Mouse (Mus musculus): ENCODE measurements around the gene Zfp317. TPM values are rescaled to one million over a fixed set of nuclear protein-coding genes. Genes with fewer than 3 reads are reported as not detected.

Gene Zfp317
- 21.0 and 25.7 TPM in 2 replicates for polyA plus RNA-seq (2014; fragmentation: Nextera tagmentation; extraction: Ambion mirVana)

GRCm38 (mm10) chr9:19621843-19622822 is at the start of gene Zfp317:
Gene Zfp317 (plus strand): TSS chr9:19622102.
- peak; percentile 95 for ATAC-seq (replicated peaks; ENCODE audit: insufficient number of reproducible peaks, low FRiP score, low TSS enrichment)
- H3K4me3 ChIP-seq (ENCODE audit: low read depth, low read length): peak within 1 kb of the TSS; percentile 56
- no peaks in the 10 kb centered on the region for H3K9me3 ChIP-seq (replicated peaks; ENCODE audit: control insufficient read depth, low read length)
- H3K9ac ChIP-seq (ENCODE audit: low read depth, low read length): peak within 1 kb of the TSS; percentile 81
- no peaks in the 10 kb centered on the region for H3K4me1 ChIP-seq (ENCODE audit: control insufficient read depth, insufficient read depth, low read length)
- H3K4me2 ChIP-seq: peak within 1 kb of the TSS; percentile 57
- H3K27ac ChIP-seq (ENCODE audit: low read depth, low read length): peak within 1 kb of the TSS; percentile 93
- no peaks in the 10 kb centered on the region for H3K27me3 ChIP-seq (ENCODE audit: control insufficient read depth, insufficient read depth, low read length)
- 2% methylated on average over 35 of the region's 35 CpGs for WGBS (ENCODE audit: insufficient replicate concordance)
- peaks cover 3% of the 10 kb centered on the region; the same call in 1 of the 2 replicates for H3K36me3 ChIP-seq (ENCODE audit: control insufficient read depth, insufficient read depth, low read length)

- no peak within 1 kb of the TSS for H3K4me2 ChIP-seq
- H3K4me1 ChIP-seq (ENCODE audit: control insufficient read depth, insufficient read depth, low read length): no peaks in the 10 kb centered on the region
- H3K36me3 ChIP-seq (ENCODE audit: control insufficient read depth, insufficient read depth, low read length): no peaks in the 10 kb centered on the region
Observed at GRCm38 (mm10) chr9:19582317-19582716, 39.6 kb upstream of the Zfp317 start, which contains the start of gene Olfr855. Gene Olfr855 (plus strand): TSS chr9:19582617.

GRCm38 (mm10) chr9:19621297-19621696 is 605 bp upstream of the Zfp317 start:
- WGBS (ENCODE audit: insufficient replicate concordance): 92% methylated on average over 3 of the region's 3 CpGs
- Histone ChIP-seq H3K9me3 (replicated peaks; ENCODE audit: control insufficient read depth, low read length) (no peaks in the 10 kb centered on the region), H3K4me1 (ENCODE audit: control insufficient read depth, insufficient read depth, low read length) (no peaks in the 10 kb centered on the region), H3K27me3 (ENCODE audit: control insufficient read depth, insufficient read depth, low read length) (no peaks in the 10 kb centered on the region), H3K27ac (ENCODE audit: low read depth, low read length) (no peak overlapping the region), H3K4me3 (ENCODE audit: low read depth, low read length) (no peak overlapping the region), H3K9ac (ENCODE audit: low read depth, low read length) (no peak overlapping the region), H3K36me3 (ENCODE audit: control insufficient read depth, insufficient read depth, low read length) (peaks cover 2% of the 10 kb centered on the region; the same call in 1 of the 2 replicates), H3K4me2 (no peak overlapping the region)
- ATAC-seq (replicated peaks; ENCODE audit: insufficient number of reproducible peaks, low FRiP score, low TSS enrichment): no peak

More at GRCm38 (mm10) chr9:19582317-19582716, 39.6 kb upstream of the Zfp317 start, which contains the start of gene Olfr855:
- Histone ChIP-seq H3K9ac (ENCODE audit: low read depth, low read length) (no peak within 1 kb of the TSS), H3K27me3 (ENCODE audit: control insufficient read depth, insufficient read depth, low read length) (no peaks in the 10 kb centered on the region), H3K9me3 (replicated peaks; ENCODE audit: control insufficient read depth, low read length) (peaks cover 3% of the 10 kb centered on the region; the same call in 1 of the 2 replicates), H3K4me3 (ENCODE audit: low read depth, low read length) (no peak within 1 kb of the TSS), H3K27ac (ENCODE audit: low read depth, low read length) (no peak within 1 kb of the TSS)
- ATAC-seq (replicated peaks; ENCODE audit: insufficient number of reproducible peaks, low FRiP score, low TSS enrichment): no peak

- H3K4me2 ChIP-seq: no peak overlapping the region
- H3K9ac ChIP-seq (ENCODE audit: low read depth, low read length): no peak overlapping the region
- ATAC-seq (replicated peaks; ENCODE audit: insufficient number of reproducible peaks, low FRiP score, low TSS enrichment): no peak
- H3K27ac ChIP-seq (ENCODE audit: low read depth, low read length): no peak overlapping the region
- no peaks in the 10 kb centered on the region for H3K27me3 ChIP-seq (ENCODE audit: control insufficient read depth, insufficient read depth, low read length)
- no peaks in the 10 kb centered on the region for H3K4me1 ChIP-seq (ENCODE audit: control insufficient read depth, insufficient read depth, low read length)
- no peaks in the 10 kb centered on the region for H3K9me3 ChIP-seq (replicated peaks; ENCODE audit: control insufficient read depth, low read length)
- peaks cover 12% of the 10 kb centered on the region for H3K36me3 ChIP-seq (ENCODE audit: control insufficient read depth, insufficient read depth, low read length)
- H3K4me3 ChIP-seq (ENCODE audit: low read depth, low read length): no peak overlapping the region
Observed at GRCm38 (mm10) chr9:19629574-19629973, 7.7 kb downstream of the Zfp317 start.

GRCm38 (mm10) chr9:19645193-19645592 is 23.3 kb downstream of the Zfp317 start:
- 93% methylated on average over 3 of the region's 3 CpGs for WGBS (ENCODE audit: insufficient replicate concordance)
- H3K4me3 ChIP-seq (ENCODE audit: low read depth, low read length): no peak overlapping the region
- no peak overlapping the region for H3K27ac ChIP-seq (ENCODE audit: low read depth, low read length)
- no peak overlapping the region for H3K4me2 ChIP-seq
- no peak for ATAC-seq (replicated peaks; ENCODE audit: insufficient number of reproducible peaks, low FRiP score, low TSS enrichment)
- no peak overlapping the region for H3K9ac ChIP-seq (ENCODE audit: low read depth, low read length)
- peaks cover 35% of the 10 kb centered on the region for H3K36me3 ChIP-seq (ENCODE audit: control insufficient read depth, insufficient read depth, low read length)
- no peaks in the 10 kb centered on the region for H3K9me3 ChIP-seq (replicated peaks; ENCODE audit: control insufficient read depth, low read length)
- no peaks in the 10 kb centered on the region for H3K27me3 ChIP-seq (ENCODE audit: control insufficient read depth, insufficient read depth, low read length)
- no peaks in the 10 kb centered on the region for H3K4me1 ChIP-seq (ENCODE audit: control insufficient read depth, insufficient read depth, low read length)

GRCm38 (mm10) chr9:19690281-19690680 is 68.4 kb downstream of the Zfp317 start:
- no peak for ATAC-seq (replicated peaks; ENCODE audit: insufficient number of reproducible peaks, low FRiP score, low TSS enrichment)
- no peaks in the 10 kb centered on the region for H3K4me1 ChIP-seq (ENCODE audit: control insufficient read depth, insufficient read depth, low read length)
- WGBS (ENCODE audit: insufficient replicate concordance): 83% methylated on average over 6 of the region's 6 CpGs
- H3K9me3 ChIP-seq (replicated peaks; ENCODE audit: control insufficient read depth, low read length): no peaks in the 10 kb centered on the region; the same call in 1 of the 2 replicates
- H3K27me3 ChIP-seq (ENCODE audit: control insufficient read depth, insufficient read depth, low read length): no peaks in the 10 kb centered on the region
- H3K27ac ChIP-seq (ENCODE audit: low read depth, low read length): no peak overlapping the region
- H3K9ac ChIP-seq (ENCODE audit: low read depth, low read length): no peak overlapping the region
- no peak overlapping the region for H3K4me3 ChIP-seq (ENCODE audit: low read depth, low read length)
- no peak overlapping the region for H3K4me2 ChIP-seq
- no peaks in the 10 kb centered on the region for H3K36me3 ChIP-seq (ENCODE audit: control insufficient read depth, insufficient read depth, low read length)

GRCm38 (mm10) chr9:19691426-19691825 is 69.5 kb downstream of the Zfp317 start:
- H3K9me3 ChIP-seq (replicated peaks; ENCODE audit: control insufficient read depth, low read length): no peaks in the 10 kb centered on the region; the same call in 1 of the 2 replicates
- H3K27ac ChIP-seq (ENCODE audit: low read depth, low read length): no peak overlapping the region
- ATAC-seq (replicated peaks; ENCODE audit: insufficient number of reproducible peaks, low FRiP score, low TSS enrichment): no peak
- H3K4me3 ChIP-seq (ENCODE audit: low read depth, low read length): no peak overlapping the region
- H3K9ac ChIP-seq (ENCODE audit: low read depth, low read length): no peak overlapping the region
- no peaks in the 10 kb centered on the region for H3K4me1 ChIP-seq (ENCODE audit: control insufficient read depth, insufficient read depth, low read length)
- 68% methylated on average over 1 of the region's 1 CpGs for WGBS (ENCODE audit: insufficient replicate concordance)
- H3K4me2 ChIP-seq: no peak overlapping the region
- no peaks in the 10 kb centered on the region for H3K27me3 ChIP-seq (ENCODE audit: control insufficient read depth, insufficient read depth, low read length)
- H3K36me3 ChIP-seq (ENCODE audit: control insufficient read depth, insufficient read depth, low read length): no peaks in the 10 kb centered on the region

- Histone ChIP-seq H3K27ac (ENCODE audit: low read depth, low read length) (no peak overlapping the region), H3K9ac (ENCODE audit: low read depth, low read length) (no peak overlapping the region), H3K4me3 (ENCODE audit: low read depth, low read length) (no peak overlapping the region), H3K4me1 (ENCODE audit: control insufficient read depth, insufficient read depth, low read length) (no peaks in the 10 kb centered on the region), H3K36me3 (ENCODE audit: control insufficient read depth, insufficient read depth, low read length) (no peaks in the 10 kb centered on the region), H3K9me3 (replicated peaks; ENCODE audit: control insufficient read depth, low read length) (no peaks in the 10 kb centered on the region; the same call in 1 of the 2 replicates), H3K27me3 (ENCODE audit: control insufficient read depth, insufficient read depth, low read length) (no peaks in the 10 kb centered on the region), H3K4me2 (no peak overlapping the region)
- no peak for ATAC-seq (replicated peaks; ENCODE audit: insufficient number of reproducible peaks, low FRiP score, low TSS enrichment)
- 85% methylated on average over 2 of the region's 2 CpGs for WGBS (ENCODE audit: insufficient replicate concordance)
Observed at GRCm38 (mm10) chr9:19692430-19692829, 70.5 kb downstream of the Zfp317 start.

Data from heart, embryonic 11.5 days (tissue).